Mouse (Mus musculus): ENCODE measurements around the gene Tmod1. TPM values are rescaled to one million over a fixed set of nuclear protein-coding genes. Genes with fewer than 3 reads are reported as not detected.

The Tmod1 gene
- polyA plus RNA-seq, 1 experiment = 48.2 TPM

DNA sequence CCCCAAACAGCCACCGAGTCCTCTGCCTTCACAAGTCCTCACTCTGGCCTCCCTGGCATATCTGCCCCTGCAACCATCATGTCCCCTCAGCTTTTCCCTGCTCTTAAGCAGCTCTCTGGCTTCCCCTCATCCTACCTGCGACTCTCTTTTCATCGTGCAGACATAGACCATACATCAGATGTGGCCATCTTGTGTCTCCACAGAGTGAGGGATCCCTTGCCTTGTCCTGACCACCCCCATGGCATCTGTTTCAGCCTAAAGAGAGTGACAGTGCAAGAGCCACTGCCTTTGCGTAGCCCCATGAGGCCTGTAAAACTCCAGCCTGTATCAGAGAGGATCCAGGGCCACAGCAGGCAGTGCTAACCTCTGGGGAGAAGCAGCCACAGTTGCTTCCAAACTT, 10.0 kb upstream of the Tmod1 start:
- no peaks in the 10 kb centered on the region for H3K4me1 ChIP-seq (ENCODE audit: control insufficient read depth, insufficient read depth, low read length)
- TF ChIP-seq POLR2A (IDR thresholded peaks at IDR 0.05; ENCODE audit: extremely low read depth, insufficient read depth, low read length) = no peak
- TF ChIP-seq CTCF (IDR thresholded peaks at IDR 0.05; ENCODE audit: extremely low read depth, insufficient read depth, low read length) = no peak
- H3K27ac ChIP-seq (ENCODE audit: insufficient read depth, low read length) = no peak overlapping the region
- H3K4me3 ChIP-seq (ENCODE audit: insufficient read depth, low read length) = no peak overlapping the region

DNA sequence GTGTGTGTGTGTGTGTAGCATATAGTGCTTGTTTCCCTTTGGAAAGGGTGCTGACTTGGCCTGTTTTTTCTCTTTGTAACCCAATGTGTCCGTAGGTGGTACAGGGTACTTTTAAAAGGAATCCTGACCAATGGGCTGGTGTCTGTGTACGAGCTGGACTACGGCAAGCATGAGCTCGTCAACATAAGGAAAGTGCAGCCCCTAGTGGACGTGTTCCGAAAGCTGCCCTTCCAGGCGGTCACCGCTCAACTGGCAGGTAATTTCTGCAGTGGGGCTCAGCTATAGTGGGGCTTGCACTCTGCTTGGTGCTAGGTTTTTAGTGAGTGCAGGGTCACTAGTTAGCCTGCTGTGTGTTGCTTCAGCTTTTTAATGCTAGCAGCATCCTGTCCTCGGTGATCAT, 9.2 kb upstream of the Tmod1 start:
- no peak for TF ChIP-seq POLR2A (IDR thresholded peaks at IDR 0.05; ENCODE audit: extremely low read depth, insufficient read depth, low read length)
- peak; percentile 33; the same call in 1 of the 2 replicates for TF ChIP-seq CTCF (IDR thresholded peaks at IDR 0.05; ENCODE audit: extremely low read depth, insufficient read depth, low read length)
- Histone ChIP-seq H3K4me3 (ENCODE audit: insufficient read depth, low read length) (no peak overlapping the region), H3K4me1 (ENCODE audit: control insufficient read depth, insufficient read depth, low read length) (no peaks in the 10 kb centered on the region), H3K27ac (ENCODE audit: insufficient read depth, low read length) (no peak overlapping the region)

DNA sequence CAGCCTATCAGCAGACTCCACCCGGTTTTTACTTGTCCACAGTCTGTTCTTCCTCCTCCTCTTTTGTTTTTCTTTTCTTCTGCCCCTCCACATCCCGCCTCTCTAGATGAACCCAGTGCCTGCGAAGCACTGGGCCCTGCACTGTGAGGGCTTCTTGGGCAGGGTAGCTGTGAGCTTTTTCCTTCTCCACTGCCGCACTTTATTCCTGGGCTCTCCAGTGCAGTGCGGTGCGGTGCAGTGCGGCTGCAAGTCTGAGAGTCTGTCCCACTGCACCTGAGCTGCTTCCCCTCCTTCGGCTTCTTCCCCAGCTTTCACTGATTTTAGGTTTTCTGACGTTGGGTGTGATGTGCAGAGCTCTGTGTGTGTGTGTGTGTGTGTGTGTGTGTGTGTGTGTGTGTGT, 6.3 kb upstream of the Tmod1 start:
- H3K27ac ChIP-seq (ENCODE audit: insufficient read depth, low read length) = no peak overlapping the region
- H3K4me1 ChIP-seq (ENCODE audit: control insufficient read depth, insufficient read depth, low read length) = no peaks in the 10 kb centered on the region
- TF ChIP-seq POLR2A (IDR thresholded peaks at IDR 0.05; ENCODE audit: extremely low read depth, insufficient read depth, low read length) = no peak
- TF ChIP-seq CTCF (IDR thresholded peaks at IDR 0.05; ENCODE audit: extremely low read depth, insufficient read depth, low read length) = no peak
- H3K4me3 ChIP-seq (ENCODE audit: insufficient read depth, low read length) = no peak overlapping the region

DNA sequence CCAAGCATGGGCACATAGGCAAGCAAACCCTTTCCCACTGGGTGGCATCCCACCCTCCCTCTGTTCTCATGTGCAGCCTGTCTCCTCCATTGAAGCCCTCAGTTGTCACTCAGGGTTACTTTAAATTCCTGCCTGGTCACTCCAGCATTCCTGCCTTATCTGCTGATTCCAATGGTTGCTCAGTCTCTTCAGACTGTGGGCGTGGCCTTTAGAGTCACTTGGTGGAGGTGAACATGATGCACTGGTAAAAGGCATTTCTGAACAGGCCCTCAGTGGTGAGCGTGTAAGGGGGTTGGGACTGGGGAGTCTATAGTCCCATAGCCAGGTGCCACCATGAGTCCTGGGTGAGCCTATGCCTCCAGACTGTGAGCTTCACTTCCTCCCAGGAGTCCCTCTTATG, 5.5 kb upstream of the Tmod1 start:
- Histone ChIP-seq H3K4me3 (ENCODE audit: insufficient read depth, low read length) (no peak overlapping the region), H3K27ac (ENCODE audit: insufficient read depth, low read length) (no peak overlapping the region), H3K4me1 (ENCODE audit: control insufficient read depth, insufficient read depth, low read length) (no peaks in the 10 kb centered on the region)
- TF ChIP-seq POLR2A (IDR thresholded peaks at IDR 0.05; ENCODE audit: extremely low read depth, insufficient read depth, low read length) (no peak), CTCF (IDR thresholded peaks at IDR 0.05; ENCODE audit: extremely low read depth, insufficient read depth, low read length) (no peak)

DNA sequence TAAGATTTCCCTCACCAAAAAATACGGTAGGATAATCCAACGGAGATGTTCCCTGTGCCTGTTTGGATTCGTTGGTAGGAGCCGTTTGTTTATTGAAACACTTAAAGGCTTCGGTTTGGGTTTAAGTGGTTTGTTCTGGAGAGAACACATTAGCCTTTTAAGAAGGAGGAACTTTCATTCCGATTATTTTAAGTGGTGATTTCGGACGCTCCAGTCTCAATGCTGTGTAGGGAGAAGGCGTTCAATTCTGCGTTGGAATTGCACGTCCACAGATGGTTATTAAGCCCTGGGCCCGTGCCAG, 194 bp upstream of the Tmod1 start:
- H3K27ac ChIP-seq (ENCODE audit: insufficient read depth, low read length) = peak overlapping the region; percentile 26; the same call in 1 of the 2 replicates
- TF ChIP-seq CTCF (IDR thresholded peaks at IDR 0.05; ENCODE audit: extremely low read depth, insufficient read depth, low read length) (no peak), POLR2A (IDR thresholded peaks at IDR 0.05; ENCODE audit: extremely low read depth, insufficient read depth, low read length) (no peak)
- peaks cover 6% of the 10 kb centered on the region for H3K4me1 ChIP-seq (ENCODE audit: control insufficient read depth, insufficient read depth, low read length)
- H3K4me3 ChIP-seq (ENCODE audit: insufficient read depth, low read length) = peak overlapping the region; percentile 77

DNA sequence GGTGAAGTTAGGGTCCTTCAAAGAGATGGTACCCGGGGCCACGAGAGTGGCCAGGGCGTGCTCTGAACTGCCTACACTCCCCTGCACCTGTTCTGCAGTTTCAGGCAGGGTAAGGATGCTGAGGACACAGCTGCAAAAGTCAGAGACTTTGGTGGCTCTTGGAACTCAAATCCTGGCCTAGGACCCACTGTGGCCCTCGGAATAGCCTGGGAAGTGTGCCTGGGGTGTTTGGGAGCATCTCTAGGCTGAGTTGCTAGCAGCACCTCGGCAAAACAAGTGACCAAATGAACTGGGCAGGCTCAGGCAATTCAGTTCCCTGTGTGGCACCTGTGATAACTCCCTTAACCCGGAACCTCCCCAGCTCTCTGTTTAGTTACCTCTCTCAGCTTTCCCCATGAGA, 1.2 kb downstream of the Tmod1 start:
- peak overlapping the region; percentile 77 for H3K4me3 ChIP-seq (ENCODE audit: insufficient read depth, low read length)
- H3K27ac ChIP-seq (ENCODE audit: insufficient read depth, low read length) = peak overlapping the region; percentile 91
- H3K4me1 ChIP-seq (ENCODE audit: control insufficient read depth, insufficient read depth, low read length) = peaks cover 6% of the 10 kb centered on the region
- TF ChIP-seq CTCF (IDR thresholded peaks at IDR 0.05; ENCODE audit: extremely low read depth, insufficient read depth, low read length) (no peak), POLR2A (IDR thresholded peaks at IDR 0.05; ENCODE audit: extremely low read depth, insufficient read depth, low read length) (no peak)

DNA sequence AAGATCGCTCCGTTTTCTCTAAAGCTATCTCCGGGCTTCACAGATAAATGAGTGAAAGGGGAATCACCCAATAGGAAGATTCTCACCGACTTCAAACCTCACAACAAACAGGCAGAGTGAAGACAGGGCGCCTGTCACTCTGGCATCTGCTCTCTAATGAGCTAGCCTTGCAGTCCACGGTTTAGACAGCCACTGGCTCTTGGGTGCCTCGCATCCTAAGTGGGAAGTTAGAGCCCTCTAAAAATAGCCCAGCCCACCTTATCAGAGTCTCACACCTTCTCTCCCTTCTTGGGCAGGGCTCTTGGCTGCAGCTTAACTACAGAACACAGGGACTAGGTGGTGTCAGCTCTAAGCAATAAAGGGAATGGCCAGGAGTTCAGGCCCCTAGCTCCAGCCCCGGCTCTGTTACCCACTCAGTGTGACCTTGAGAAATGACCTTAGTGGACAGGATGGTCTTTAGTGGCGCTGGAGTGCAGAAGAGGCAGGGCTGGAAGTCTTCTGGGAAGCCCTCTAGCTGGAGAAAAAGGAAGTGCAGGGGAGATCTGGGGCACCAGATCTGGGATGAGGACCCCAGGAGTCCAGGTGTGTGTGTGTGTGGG, 2.0 kb downstream of the Tmod1 start:
- peak; percentile 40 for TF ChIP-seq CTCF (IDR thresholded peaks at IDR 0.05; ENCODE audit: extremely low read depth, insufficient read depth, low read length)
- TF ChIP-seq POLR2A (IDR thresholded peaks at IDR 0.05; ENCODE audit: extremely low read depth, insufficient read depth, low read length) = peak; percentile 38; the same call in 1 of the 2 replicates
- Histone ChIP-seq H3K4me1 (ENCODE audit: control insufficient read depth, insufficient read depth, low read length) (peaks cover 6% of the 10 kb centered on the region), H3K4me3 (ENCODE audit: insufficient read depth, low read length) (peak overlapping the region; percentile 77), H3K27ac (ENCODE audit: insufficient read depth, low read length) (peak overlapping the region; percentile 91; the same call in 1 of the 2 replicates)

DNA sequence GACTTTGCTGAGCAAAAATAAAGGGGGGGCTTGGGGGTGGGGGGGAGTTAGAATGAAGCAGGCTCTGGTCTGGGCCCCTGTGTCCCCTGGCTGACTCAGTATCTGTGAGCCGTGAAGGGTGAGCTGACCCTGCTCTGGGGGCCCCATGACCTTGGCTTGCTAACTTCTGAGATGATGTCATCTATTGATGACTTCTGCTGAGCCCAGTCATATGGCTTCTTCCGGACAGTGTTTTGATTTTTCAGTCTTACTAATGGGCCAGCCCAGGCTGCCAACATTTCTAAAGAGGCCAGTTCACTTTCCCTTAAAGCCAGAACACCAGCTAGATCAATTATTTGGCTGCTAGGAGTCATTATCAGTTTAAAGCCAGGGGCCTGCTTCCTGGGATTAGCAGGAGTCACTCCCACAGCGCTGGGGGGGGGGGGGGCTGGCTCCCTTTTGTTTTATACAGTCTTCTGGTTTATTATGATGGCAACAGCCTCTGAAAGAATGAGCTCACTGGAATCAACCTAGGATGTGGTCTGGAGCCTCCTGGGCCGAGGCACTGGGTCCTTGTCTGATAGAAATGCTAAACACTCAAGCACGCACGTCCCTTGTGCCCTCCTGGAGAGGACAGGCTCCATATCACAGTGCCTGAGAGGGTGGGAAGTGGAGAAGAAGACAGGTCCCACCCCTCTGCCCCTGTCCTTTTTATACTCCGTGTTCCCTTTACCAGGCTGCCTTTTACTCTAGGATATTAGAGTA, 3.2 kb downstream of the Tmod1 start:
- no peak for TF ChIP-seq CTCF (IDR thresholded peaks at IDR 0.05; ENCODE audit: extremely low read depth, insufficient read depth, low read length)
- no peak for TF ChIP-seq POLR2A (IDR thresholded peaks at IDR 0.05; ENCODE audit: extremely low read depth, insufficient read depth, low read length)
- Histone ChIP-seq H3K4me1 (ENCODE audit: control insufficient read depth, insufficient read depth, low read length) (peaks cover 6% of the 10 kb centered on the region), H3K4me3 (ENCODE audit: insufficient read depth, low read length) (no peak overlapping the region), H3K27ac (ENCODE audit: insufficient read depth, low read length) (no peak overlapping the region)

DNA sequence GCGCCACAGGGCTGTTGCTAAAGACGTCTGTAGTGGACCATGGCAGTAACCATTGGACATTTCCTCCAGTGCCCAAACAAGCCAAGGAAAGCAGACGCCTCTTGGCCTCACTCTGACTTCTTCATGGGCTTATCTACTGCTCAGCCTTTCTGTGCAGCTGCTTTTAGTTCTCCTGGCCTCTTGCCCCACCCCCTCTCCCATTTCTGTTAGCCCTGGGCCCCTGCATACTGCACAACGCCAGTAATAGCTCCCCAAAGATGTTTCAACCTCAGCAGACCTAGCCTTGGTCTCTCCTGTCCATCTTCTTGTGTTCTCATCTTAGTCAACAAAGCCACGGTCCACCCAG, 3.7 kb downstream of the Tmod1 start:
- no peak for TF ChIP-seq POLR2A (IDR thresholded peaks at IDR 0.05; ENCODE audit: extremely low read depth, insufficient read depth, low read length)
- TF ChIP-seq CTCF (IDR thresholded peaks at IDR 0.05; ENCODE audit: extremely low read depth, insufficient read depth, low read length) = no peak
- H3K27ac ChIP-seq (ENCODE audit: insufficient read depth, low read length) = no peak overlapping the region
- H3K4me1 ChIP-seq (ENCODE audit: control insufficient read depth, insufficient read depth, low read length) = peaks cover 6% of the 10 kb centered on the region
- H3K4me3 ChIP-seq (ENCODE audit: insufficient read depth, low read length) = no peak overlapping the region

DNA sequence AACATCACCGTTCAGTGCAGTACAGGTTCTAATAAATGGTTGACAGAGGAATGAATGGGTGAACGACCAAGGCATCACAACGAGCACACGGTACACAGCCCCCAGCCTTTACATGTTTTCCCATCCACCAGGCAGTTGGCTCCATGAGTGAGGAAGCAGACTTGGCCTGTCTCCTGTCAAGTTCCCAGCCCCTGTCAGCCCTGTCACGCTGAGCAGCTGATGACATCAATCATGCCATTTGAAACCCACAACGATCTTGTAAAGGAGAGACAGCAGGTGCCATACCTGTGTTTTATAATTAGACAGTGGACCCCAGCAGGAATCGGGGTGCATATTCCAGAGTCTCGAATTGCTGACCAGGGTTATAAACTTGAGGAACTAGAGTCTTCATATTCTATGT, 4.6 kb downstream of the Tmod1 start:
- Histone ChIP-seq H3K4me3 (ENCODE audit: insufficient read depth, low read length) (no peak overlapping the region), H3K4me1 (ENCODE audit: control insufficient read depth, insufficient read depth, low read length) (peaks cover 9% of the 10 kb centered on the region), H3K27ac (ENCODE audit: insufficient read depth, low read length) (no peak overlapping the region)
- TF ChIP-seq POLR2A (IDR thresholded peaks at IDR 0.05; ENCODE audit: extremely low read depth, insufficient read depth, low read length) (no peak), CTCF (IDR thresholded peaks at IDR 0.05; ENCODE audit: extremely low read depth, insufficient read depth, low read length) (no peak)
